Mouse (Mus musculus): ENCODE results near the gene Ly6g6c. TPM values are rescaled to one million over a fixed set of nuclear protein-coding genes. Genes with fewer than 3 reads are reported as not detected.
A peak's percentile ranks its signal among the peaks of the same experiment; 100 is the strongest.

The Ly6g6c gene
- polyA plus RNA-seq, 1 experiment from 2014 or later: 0.87 TPM

DNA sequence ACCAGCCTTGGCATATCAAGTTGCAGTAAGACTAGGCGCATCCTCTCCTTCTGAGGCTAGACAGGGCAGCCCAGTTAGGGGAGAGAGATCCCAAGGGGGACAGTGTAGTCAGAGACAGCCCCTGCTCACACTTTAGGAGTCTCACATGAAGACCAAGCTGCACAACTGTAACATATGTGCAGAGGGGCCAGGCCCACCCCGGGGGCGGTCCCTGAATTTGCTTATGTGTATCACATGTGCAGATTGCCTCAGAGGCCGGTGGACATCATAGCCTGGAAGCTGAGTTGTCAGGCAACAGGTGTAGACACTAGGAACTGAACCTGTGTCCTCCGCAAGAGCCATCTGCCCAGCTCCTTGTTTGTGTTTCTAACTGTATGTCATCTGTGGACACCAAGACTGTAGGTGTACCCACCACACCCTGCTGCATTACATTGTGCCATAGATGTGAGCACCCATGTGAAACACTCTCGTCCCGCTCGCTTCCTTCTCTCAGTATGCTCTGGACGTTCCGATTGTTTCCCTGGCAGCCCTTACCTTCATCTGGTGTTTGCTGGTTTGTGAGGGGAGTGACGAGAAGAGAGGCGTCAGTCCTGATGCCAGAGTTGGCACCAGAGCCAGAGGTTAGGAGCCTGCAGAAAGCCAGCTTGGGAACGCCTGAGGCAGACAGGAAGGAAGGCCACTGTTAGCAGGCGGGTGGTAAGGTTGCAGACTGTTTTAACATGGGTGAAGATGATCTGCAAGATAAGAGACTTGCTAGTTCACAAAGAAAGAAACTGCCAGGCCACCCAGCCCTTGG is 27.4 kb downstream of the Ly6g6c start:
- Histone ChIP-seq H3K4me1 (peaks cover 10% of the 10 kb centered on the region), H3K9ac (0 out of 2 replicates have a peak overlapping the region, but pooled peaks have one; percentile 54), H3K4me2 (no peak overlapping the region), H3K9me3 (no peaks in the 10 kb centered on the region), H3K4me3 (no peak overlapping the region), H3K36me3 (peaks cover 60% of the 10 kb centered on the region), H3K27ac (no peak overlapping the region), H3K27me3 (no peaks in the 10 kb centered on the region)
- ATAC-seq (ENCODE audit: insufficient number of reproducible peaks, insufficient read depth, low FRiP score, low TSS enrichment, low read depth): no peak
- 85% methylated on average over 14 of the region's 14 CpGs for WGBS

DNA sequence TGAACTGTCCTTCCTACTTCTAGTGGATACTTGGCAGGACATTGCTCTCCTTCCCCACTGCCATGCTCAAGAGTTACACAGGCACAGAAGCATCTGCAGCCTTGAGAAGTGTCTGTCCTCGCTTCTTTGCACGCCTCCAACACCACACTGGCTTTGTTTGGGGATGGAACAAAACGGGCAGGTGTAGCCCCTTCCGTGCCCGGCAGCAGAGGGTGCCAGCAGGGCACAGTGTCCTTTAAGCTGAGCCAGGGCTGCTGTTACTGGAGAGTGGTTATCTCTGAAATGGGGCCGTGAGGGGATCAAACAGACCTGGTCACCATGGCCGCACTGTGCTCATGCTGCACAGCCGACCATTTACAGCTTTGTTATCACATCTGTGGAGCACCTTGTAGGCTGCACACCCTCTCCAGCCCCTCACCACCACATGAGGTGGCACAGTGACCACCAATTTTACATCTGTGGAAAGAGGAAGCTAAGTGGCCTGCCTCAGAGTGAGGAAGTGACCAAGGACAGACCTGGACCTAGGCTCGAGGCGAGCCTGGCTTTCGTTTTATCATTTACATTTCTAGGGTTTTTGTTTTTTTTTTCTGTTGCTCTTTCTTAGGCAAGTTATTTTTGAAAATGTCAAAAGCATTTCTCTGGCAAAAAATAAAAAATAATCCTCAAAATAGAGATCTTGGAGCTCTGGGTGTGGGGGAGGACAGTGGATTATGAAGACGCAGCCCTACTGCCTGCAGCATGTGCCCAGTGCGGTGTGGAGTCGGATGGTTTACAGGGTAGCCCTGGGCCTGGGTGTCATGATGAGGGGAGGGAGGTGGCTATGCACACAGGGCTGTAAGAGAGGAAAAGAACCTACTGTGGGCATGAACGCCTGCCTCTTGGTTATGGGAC is 29.5 kb downstream of the Ly6g6c start:
- Histone ChIP-seq H3K27me3 (no peaks in the 10 kb centered on the region), H3K4me1 (peaks cover 10% of the 10 kb centered on the region), H3K9me3 (no peaks in the 10 kb centered on the region), H3K36me3 (peaks cover 82% of the 10 kb centered on the region), H3K4me2 (no peak overlapping the region), H3K9ac (no peak overlapping the region), H3K27ac (no peak overlapping the region), H3K4me3 (no peak overlapping the region)
- WGBS: 91% methylated on average over 15 of the region's 15 CpGs
- ATAC-seq (ENCODE audit: insufficient number of reproducible peaks, insufficient read depth, low FRiP score, low TSS enrichment, low read depth): no peak

DNA sequence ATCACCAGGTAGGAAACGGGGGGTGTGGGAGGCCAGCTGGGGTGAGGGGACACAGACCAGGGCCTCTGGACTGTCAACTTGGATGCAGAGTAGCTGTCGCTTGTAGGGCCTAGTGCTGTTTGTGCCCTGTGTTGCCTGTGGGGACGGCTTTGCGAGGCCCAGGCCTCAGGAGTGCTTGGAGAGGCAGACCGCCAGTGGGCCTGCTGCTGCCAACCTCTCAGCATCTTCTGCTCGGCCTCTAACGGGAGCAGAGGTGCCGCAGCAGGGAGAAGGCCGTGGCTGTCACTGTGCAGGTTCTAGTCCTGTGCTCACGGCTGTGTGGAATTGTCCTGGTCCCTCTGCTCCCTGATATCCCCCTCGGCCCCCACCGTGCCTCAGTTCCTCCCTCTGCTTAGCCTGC is 31.4 kb downstream of the Ly6g6c start:
- Histone ChIP-seq H3K4me2 (no peak overlapping the region), H3K27ac (no peak overlapping the region), H3K4me3 (no peak overlapping the region), H3K27me3 (no peaks in the 10 kb centered on the region), H3K9me3 (no peaks in the 10 kb centered on the region), H3K9ac (peak overlapping the region; percentile 44; the same call in 1 of the 2 replicates), H3K36me3 (peaks cover 96% of the 10 kb centered on the region), H3K4me1 (no peaks in the 10 kb centered on the region)
- 86% methylated on average over 12 of the region's 12 CpGs for WGBS
- ATAC-seq (ENCODE audit: insufficient number of reproducible peaks, insufficient read depth, low FRiP score, low TSS enrichment, low read depth): no peak

DNA sequence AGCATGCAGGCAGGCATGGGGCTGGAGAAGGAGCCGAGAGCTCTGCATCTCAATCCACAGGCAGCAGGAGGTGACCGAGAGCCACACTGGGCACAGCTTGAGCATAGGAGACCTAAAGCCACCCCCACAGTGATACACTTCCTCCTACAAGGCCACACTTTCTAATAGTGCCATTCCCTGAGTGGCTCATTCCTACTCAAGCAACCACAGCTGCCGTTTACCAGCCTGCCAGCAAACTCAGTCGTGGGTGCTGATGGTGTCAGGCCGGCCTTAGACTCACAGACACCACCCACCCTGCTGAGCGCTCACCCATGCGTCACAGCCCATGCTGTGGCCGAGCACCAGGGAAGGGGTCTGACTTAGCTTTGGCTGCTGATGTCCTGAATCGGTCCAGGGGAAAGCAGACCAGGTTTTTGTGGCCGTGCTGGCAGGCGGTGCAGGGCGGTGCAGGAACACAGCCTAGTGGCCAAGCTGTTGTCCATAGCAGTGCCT is 32.0 kb downstream of the Ly6g6c start:
- H3K27ac ChIP-seq: no peak overlapping the region
- no peak overlapping the region for H3K4me2 ChIP-seq
- H3K36me3 ChIP-seq: peaks cover 99% of the 10 kb centered on the region
- H3K4me1 ChIP-seq: no peaks in the 10 kb centered on the region
- no peaks in the 10 kb centered on the region for H3K27me3 ChIP-seq
- no peak overlapping the region for H3K4me3 ChIP-seq
- peak overlapping the region; percentile 44; the same call in 1 of the 2 replicates for H3K9ac ChIP-seq
- no peaks in the 10 kb centered on the region for H3K9me3 ChIP-seq
- 82% methylated on average over 12 of the region's 12 CpGs for WGBS
- ATAC-seq (ENCODE audit: insufficient number of reproducible peaks, insufficient read depth, low FRiP score, low TSS enrichment, low read depth): no peak

DNA sequence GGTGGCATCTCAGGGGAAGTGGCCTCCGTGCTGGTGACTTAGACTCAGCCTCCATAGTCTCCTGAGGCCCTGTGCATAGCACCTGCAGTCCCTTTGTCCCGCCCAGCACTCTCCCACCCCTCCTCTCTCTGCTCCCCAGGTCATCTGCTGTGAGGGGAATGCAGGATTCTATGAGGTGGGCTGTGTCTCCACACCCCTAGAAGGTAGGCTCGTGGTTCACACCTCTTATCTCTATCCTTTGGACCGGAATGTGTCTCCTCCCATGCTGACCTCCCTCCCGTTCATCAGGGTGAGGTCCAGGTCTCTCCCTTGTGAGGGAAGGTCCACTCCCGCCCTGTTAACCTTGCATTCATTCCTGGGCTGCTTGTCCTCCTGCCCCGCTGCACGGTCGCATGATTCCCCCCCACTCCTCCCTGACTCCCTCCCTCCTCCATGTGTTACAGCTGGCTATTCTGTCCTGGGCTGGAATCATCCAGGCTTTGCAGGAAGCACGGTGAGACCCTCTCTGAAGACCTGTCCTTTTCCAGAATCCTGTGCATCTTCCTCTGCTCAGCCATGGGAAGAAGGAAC is 35.1 kb downstream of the Ly6g6c start:
- Histone ChIP-seq H3K4me2 (no peak overlapping the region), H3K27ac (no peak overlapping the region), H3K27me3 (no peaks in the 10 kb centered on the region), H3K36me3 (peaks cover 89% of the 10 kb centered on the region), H3K9me3 (no peaks in the 10 kb centered on the region), H3K9ac (no peak overlapping the region), H3K4me1 (no peaks in the 10 kb centered on the region), H3K4me3 (no peak overlapping the region)
- ATAC-seq (ENCODE audit: insufficient number of reproducible peaks, insufficient read depth, low FRiP score, low TSS enrichment, low read depth): no peak
- 80% methylated on average over 10 of the region's 10 CpGs for WGBS

DNA sequence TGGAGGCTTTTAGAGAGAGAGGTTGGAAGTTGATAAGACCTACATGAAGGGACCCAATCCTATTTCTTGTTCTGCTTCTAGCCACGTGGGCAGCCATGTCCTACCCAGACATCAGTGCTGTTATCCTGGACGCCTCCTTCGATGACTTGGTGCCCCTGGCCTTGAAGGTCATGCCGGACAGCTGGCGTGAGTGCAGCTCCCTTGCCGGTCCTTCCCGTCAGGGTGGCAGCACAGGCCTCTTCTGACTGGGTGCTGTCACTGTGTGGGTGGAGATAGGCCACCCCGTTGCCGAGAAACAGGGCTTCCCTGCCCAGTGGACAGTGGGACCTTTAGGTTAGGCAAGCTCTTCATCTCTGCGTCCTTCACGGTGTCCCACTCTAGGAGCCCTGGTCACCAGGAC is 36.0 kb downstream of the Ly6g6c start:
- WGBS: 90% methylated on average over 11 of the region's 11 CpGs
- Histone ChIP-seq H3K9me3 (no peaks in the 10 kb centered on the region), H3K4me2 (no peak overlapping the region), H3K9ac (no peak overlapping the region), H3K27ac (no peak overlapping the region), H3K4me3 (no peak overlapping the region), H3K4me1 (peaks cover 6% of the 10 kb centered on the region; the same call in 1 of the 2 replicates), H3K27me3 (no peaks in the 10 kb centered on the region), H3K36me3 (peaks cover 80% of the 10 kb centered on the region)
- ATAC-seq (ENCODE audit: insufficient number of reproducible peaks, insufficient read depth, low FRiP score, low TSS enrichment, low read depth): no peak

DNA sequence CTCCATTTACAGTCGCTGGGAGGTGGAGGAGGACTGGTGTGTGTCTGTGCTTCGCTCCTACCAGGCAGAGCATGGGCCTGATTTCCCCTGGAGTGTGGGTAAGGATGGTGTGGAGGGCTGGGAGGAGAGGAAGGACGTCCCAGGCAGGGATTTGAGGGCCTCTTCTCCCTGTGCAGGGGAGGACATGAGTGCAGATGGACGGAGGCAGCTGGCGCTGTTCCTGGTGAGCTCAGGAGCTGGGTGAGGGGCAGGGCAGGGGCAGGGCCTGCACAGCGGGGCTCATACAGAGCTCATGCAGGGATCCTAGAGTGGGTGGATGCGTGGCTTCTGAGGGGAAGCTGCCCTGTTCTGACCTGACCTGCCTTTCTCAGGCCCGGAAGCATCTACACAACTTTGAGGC is 37.1 kb downstream of the Ly6g6c start:
- no peaks in the 10 kb centered on the region for H3K27me3 ChIP-seq
- no peak for ATAC-seq (ENCODE audit: insufficient number of reproducible peaks, insufficient read depth, low FRiP score, low TSS enrichment, low read depth)
- H3K9me3 ChIP-seq: no peaks in the 10 kb centered on the region
- H3K4me2 ChIP-seq: no peak overlapping the region
- WGBS: 73% methylated on average over 7 of the region's 8 CpGs
- peaks cover 69% of the 10 kb centered on the region for H3K36me3 ChIP-seq
- no peak overlapping the region for H3K27ac ChIP-seq
- H3K4me1 ChIP-seq: peaks cover 8% of the 10 kb centered on the region; the same call in 1 of the 2 replicates
- H3K4me3 ChIP-seq: no peak overlapping the region
- peak overlapping the region; percentile 32; the same call in 1 of the 2 replicates for H3K9ac ChIP-seq

DNA sequence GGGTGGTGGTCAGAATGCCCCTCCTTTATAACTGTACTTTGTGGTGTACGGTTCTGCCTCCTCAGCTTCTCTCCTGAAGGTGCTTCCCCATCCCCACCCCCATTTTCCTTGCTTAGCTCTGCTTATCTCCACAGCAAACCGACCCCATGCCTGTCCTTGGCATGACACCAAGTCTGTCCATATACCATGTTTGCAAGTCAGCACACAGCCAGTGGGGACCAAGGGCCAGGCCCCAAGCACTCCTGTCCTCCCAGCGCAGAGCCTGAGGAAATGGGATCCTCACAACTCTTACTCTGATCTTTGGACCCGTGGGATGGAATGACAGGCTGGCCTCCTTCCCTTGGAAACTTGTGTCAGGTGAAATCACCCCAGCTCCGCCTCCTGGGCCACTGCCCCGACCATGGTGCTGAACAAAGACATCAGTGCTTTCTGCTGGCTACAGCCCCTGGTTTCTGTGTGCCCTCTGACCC is 38.1 kb downstream of the Ly6g6c start:
- no peak for ATAC-seq (ENCODE audit: insufficient number of reproducible peaks, insufficient read depth, low FRiP score, low TSS enrichment, low read depth)
- H3K4me1 ChIP-seq: peaks cover 8% of the 10 kb centered on the region; the same call in 1 of the 2 replicates
- no peak overlapping the region for H3K4me3 ChIP-seq
- no peak overlapping the region for H3K27ac ChIP-seq
- H3K36me3 ChIP-seq: peaks cover 59% of the 10 kb centered on the region
- no peaks in the 10 kb centered on the region for H3K27me3 ChIP-seq
- WGBS: 71% methylated on average over 6 of the region's 6 CpGs
- H3K9me3 ChIP-seq: no peaks in the 10 kb centered on the region
- no peak overlapping the region for H3K4me2 ChIP-seq
- no peak overlapping the region for H3K9ac ChIP-seq

DNA sequence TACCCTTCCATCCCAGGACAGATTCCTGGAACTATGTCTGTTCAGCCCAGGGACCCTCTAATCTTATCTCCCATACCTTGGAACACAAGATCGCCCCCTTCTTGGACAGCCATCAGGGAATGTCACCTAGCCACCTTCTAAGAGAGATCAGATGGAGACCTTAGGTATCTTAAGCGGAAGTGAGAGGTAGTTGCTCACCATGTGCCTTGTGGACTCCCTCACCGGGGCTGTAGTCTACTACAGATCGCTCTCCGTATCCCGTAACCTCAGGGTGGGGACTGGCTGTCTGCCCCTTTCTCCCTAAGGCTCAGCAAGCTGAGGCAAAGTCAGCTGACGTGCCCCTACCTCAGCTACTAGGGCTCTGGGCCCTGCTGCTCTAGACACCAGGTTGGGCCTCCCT is 38.9 kb downstream of the Ly6g6c start:
- ATAC-seq (ENCODE audit: insufficient number of reproducible peaks, insufficient read depth, low FRiP score, low TSS enrichment, low read depth): no peak
- Histone ChIP-seq H3K27me3 (no peaks in the 10 kb centered on the region), H3K9me3 (no peaks in the 10 kb centered on the region), H3K4me2 (no peak overlapping the region), H3K4me1 (peaks cover 8% of the 10 kb centered on the region; the same call in 1 of the 2 replicates), H3K27ac (no peak overlapping the region), H3K9ac (0 out of 2 replicates have a peak overlapping the region, but pooled peaks have one; percentile 46), H3K4me3 (no peak overlapping the region), H3K36me3 (peaks cover 51% of the 10 kb centered on the region)
- WGBS: 87% methylated on average over 7 of the region's 7 CpGs

DNA sequence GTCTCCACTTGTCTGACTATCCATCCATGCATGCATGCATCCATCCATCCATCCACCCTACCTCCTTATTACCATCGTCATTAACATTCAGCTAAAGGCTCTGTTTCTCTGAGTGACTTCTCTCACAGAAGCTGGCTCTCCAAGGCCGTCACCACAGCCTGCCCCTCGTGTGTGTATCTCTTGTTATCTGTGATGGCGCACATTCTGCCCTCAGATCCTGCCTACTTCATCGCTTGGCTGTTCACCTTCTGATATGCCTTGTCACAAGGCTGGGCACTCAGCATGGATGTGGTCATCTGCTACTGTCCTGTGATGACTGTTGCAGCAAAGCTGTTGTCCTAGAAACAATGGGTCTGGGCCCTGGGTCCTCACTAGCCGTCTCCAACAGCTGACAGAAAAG is 39.6 kb downstream of the Ly6g6c start:
- ATAC-seq (ENCODE audit: insufficient number of reproducible peaks, insufficient read depth, low FRiP score, low TSS enrichment, low read depth): no peak
- no peak overlapping the region for H3K4me2 ChIP-seq
- H3K4me3 ChIP-seq: no peak overlapping the region
- peaks cover 44% of the 10 kb centered on the region for H3K36me3 ChIP-seq
- H3K9ac ChIP-seq: 0 out of 2 replicates have a peak overlapping the region, but pooled peaks have one; percentile 44
- no peak overlapping the region for H3K27ac ChIP-seq
- WGBS: 81% methylated on average over 6 of the region's 6 CpGs
- H3K9me3 ChIP-seq: no peaks in the 10 kb centered on the region
- H3K27me3 ChIP-seq: no peaks in the 10 kb centered on the region
- H3K4me1 ChIP-seq: peaks cover 8% of the 10 kb centered on the region; the same call in 1 of the 2 replicates

DNA sequence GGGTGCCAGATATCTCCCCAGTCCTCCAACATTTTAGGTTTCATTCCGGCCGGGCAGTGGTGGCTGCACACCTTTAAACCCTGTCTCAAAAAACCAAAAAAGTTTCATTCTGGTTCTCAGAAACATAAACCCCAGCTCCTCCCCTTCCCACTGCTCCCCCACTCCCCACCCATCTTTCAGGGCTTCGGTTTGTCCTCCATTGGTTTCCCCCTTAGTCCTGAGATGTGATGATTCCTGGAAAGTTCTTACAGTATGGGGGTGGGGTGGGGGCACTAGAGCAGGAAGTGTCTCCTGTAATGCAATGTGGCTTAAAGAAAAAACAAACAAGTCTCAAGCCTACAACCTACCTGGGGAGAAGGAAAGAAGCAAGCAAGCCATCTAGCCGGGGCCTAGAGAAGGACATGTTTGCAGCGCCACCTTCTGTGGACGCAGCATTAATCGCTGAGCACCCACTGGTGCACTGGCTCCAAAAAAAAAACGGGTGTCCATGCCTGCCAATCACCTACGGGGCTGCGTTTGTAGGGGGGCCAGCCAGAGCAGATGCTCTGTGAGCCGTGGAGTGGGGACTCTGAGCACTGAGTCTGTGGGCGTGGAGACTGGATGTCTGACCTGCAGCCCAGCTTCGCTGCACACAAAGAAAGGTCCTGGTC is 40.7 kb downstream of the Ly6g6c start:
- H3K36me3 ChIP-seq: peaks cover 33% of the 10 kb centered on the region
- no peaks in the 10 kb centered on the region for H3K27me3 ChIP-seq
- H3K4me2 ChIP-seq: peak overlapping the region; percentile 39
- WGBS: 24% methylated on average over 13 of the region's 13 CpGs
- no peaks in the 10 kb centered on the region for H3K9me3 ChIP-seq
- peaks cover 8% of the 10 kb centered on the region; the same call in 1 of the 2 replicates for H3K4me1 ChIP-seq
- ATAC-seq (ENCODE audit: insufficient number of reproducible peaks, insufficient read depth, low FRiP score, low TSS enrichment, low read depth): no peak
- peak overlapping the region; percentile 37 for H3K9ac ChIP-seq
- H3K27ac ChIP-seq: no peak overlapping the region
- no peak overlapping the region for H3K4me3 ChIP-seq
